Mouse (Mus musculus): ENCODE results near the gene Sult1a1.

Gene Sult1a1

GRCm38 (mm10) chr7:126623381-126623780, 52.9 kb downstream of the Sult1a1 start:
- DNase-seq (ENCODE audit: low spot score) = no peak

Measured in spleen, adult 12 weeks (tissue).